ENCODE assay signal across 7 mouse cellular contexts in the genomic region with DNA sequence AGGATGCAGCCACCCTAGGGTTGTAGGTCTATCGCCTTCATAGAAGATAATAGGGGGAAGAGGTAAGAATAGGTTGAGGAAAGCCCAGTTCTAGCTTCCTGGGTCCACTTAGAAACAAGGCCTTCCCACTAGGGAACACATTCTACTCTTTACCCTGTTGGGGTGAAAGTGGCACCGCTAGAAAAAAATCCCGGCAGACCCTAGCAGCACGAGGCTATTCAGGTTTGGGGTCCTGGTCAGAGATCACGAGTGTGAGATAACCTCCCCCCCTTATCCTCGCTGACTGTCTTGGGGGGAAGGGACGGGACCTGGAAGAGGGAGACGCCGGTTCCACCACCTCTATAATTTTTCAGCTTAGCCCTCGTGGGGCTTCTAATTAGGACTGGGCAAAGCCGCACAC. TPM values are rescaled to one million over a fixed set of nuclear protein-coding genes. Genes with fewer than 3 reads are reported as not detected.
DNase-seq lines count a peak whose midpoint lies in the region; ATAC-seq and TF ChIP-seq lines count a peak whose summit lies in the region.

No protein-coding gene starts in this region.

- ATAC-seq in liver, postnatal 0 days = no peak
- ATAC-seq in megakaryocyte, adult 5-6 weeks (ENCODE audit: poor library complexity, severe bottlenecking) = no peak

- no peak for DNase-seq in testis, postnatal 14 days (ENCODE audit: low spot score)
- DNase-seq in hindbrain, embryonic 10.5 days (ENCODE audit: low spot score) = no peak
- DNase-seq in liver, postnatal 0 days = no peak
- no peak for DNase-seq in adrenal gland, postnatal 25 days
- no peak for DNase-seq in layer of hippocampus, postnatal 14 days (ENCODE audit: low spot score in 2 of 2)

- H3K4me3 ChIP-seq in testis, adult 2 months (ENCODE audit: control insufficient read depth, low read depth, low read length) = peak overlapping the region; percentile 83
- H3K4me3 ChIP-seq in hindbrain, embryonic 10.5 days = peak overlapping the region; percentile 61
- H3K4me3 ChIP-seq in liver, postnatal 0 days (ENCODE audit: low read depth, low read length) = 0 out of 2 replicates have a peak overlapping the region, but pooled peaks have one; percentile 50

- no peaks in the 10 kb centered on the region for H3K9me3 ChIP-seq in hindbrain, embryonic 10.5 days
- H3K9me3 ChIP-seq in liver, postnatal 0 days (ENCODE audit: low read length) = no peaks in the 10 kb centered on the region

- no peak overlapping the region for H3K9ac ChIP-seq in liver, postnatal 0 days (replicated peaks)

- no peak for TF ChIP-seq POLR2A in testis, adult 2 months (IDR thresholded peaks at IDR 0.05; ENCODE audit: control insufficient read depth, low read depth, low read length)

- no peak for TF ChIP-seq EP300 in liver, postnatal 0 days (IDR thresholded peaks at IDR 0.05; ENCODE audit: low read depth)

- H3K4me1 ChIP-seq in testis, adult 2 months (ENCODE audit: control insufficient read depth, insufficient read depth, low read length) = peaks cover 35% of the 10 kb centered on the region
- peaks cover 64% of the 10 kb centered on the region for H3K4me1 ChIP-seq in hindbrain, embryonic 10.5 days (replicated peaks)
- peaks cover 28% of the 10 kb centered on the region for H3K4me1 ChIP-seq in liver, postnatal 0 days (ENCODE audit: insufficient read depth)

- WGBS in hindbrain, embryonic 10.5 days = 6% methylated on average over 11 of the region's 11 CpGs
- 17% methylated on average over 10 of the region's 11 CpGs for WGBS in liver, postnatal 0 days (ENCODE audit: insufficient replicate concordance)

- H3K36me3 ChIP-seq in testis, adult 2 months (ENCODE audit: control insufficient read depth, insufficient read depth, low read length) = no peaks in the 10 kb centered on the region
- no peaks in the 10 kb centered on the region for H3K36me3 ChIP-seq in hindbrain, embryonic 10.5 days
- no peaks in the 10 kb centered on the region for H3K36me3 ChIP-seq in liver, postnatal 0 days (replicated peaks; ENCODE audit: insufficient read depth, low read length)

- TF ChIP-seq CTCF in testis, adult 2 months (IDR thresholded peaks at IDR 0.05; ENCODE audit: control insufficient read depth, insufficient read depth, insufficient replicate concordance, low read depth, low read length) = no peak
- TF ChIP-seq CTCF in liver, postnatal 0 days (IDR thresholded peaks at IDR 0.05; ENCODE audit: low read depth) = no peak

- H3K27me3 ChIP-seq in testis, adult 2 months (ENCODE audit: control insufficient read depth, insufficient read depth, low read length) = no peaks in the 10 kb centered on the region
- peaks cover 69% of the 10 kb centered on the region for H3K27me3 ChIP-seq in hindbrain, embryonic 10.5 days (ENCODE audit: insufficient read depth, poor library complexity, severe bottlenecking)
- H3K27me3 ChIP-seq in liver, postnatal 0 days (ENCODE audit: insufficient read depth, low read length) = peaks cover 55% of the 10 kb centered on the region

- no peak overlapping the region for H3K27ac ChIP-seq in testis, adult 2 months (ENCODE audit: control insufficient read depth, insufficient read depth, low read depth, low read length)
- H3K27ac ChIP-seq in hindbrain, embryonic 10.5 days = peak overlapping the region; percentile 90
- H3K27ac ChIP-seq in liver, postnatal 0 days (ENCODE audit: low read depth) = no peak overlapping the region

- H3K4me2 ChIP-seq in liver, postnatal 0 days (ENCODE audit: low read depth, low read length) = peak overlapping the region; percentile 83

RNA-seq across cellular contexts. Expression of a gene that starts 3.2 kb away (rescaled TPM):
- 2.5 and 2.9 TPM in 2 replicates for polyA plus RNA-seq in testis, adult 2 months (2012; rRNA removed)
- 26.9 and 39.1 TPM in 2 replicates for polyA plus RNA-seq in hindbrain, embryonic 10.5 days (2016; fragmentation: Nextera tagmentation; extraction: Ambion mirVana)
- 2.0 and 2.4 TPM in 2 replicates for polyA plus RNA-seq in liver, postnatal 0 days (2015; fragmentation: Nextera tagmentation; extraction: Ambion mirVana)
- total RNA-seq in adrenal gland, postnatal 25 days (2021) = 10.0 and 12.7 TPM in 2 replicates
- 1 to 10 TPM; 6.5 to 7.7 TPM for total RNA-seq in layer of hippocampus, postnatal 14 days (2021)
- total RNA-seq in megakaryocyte, adult 5-6 weeks (2015) = 0.13 TPM in 1 of 2 replicates, not detected in the other
- not detected in 2 replicates for total RNA-seq in megakaryocyte, adult 5-6 weeks (2017)

RNA-seq across cellular contexts. Expression of a gene that starts 14.3 kb away (rescaled TPM):
- polyA plus RNA-seq in testis, adult 2 months (2012; rRNA removed) = 22.5 and 22.6 TPM in 2 replicates
- polyA plus RNA-seq in hindbrain, embryonic 10.5 days (2016; fragmentation: Nextera tagmentation; extraction: Ambion mirVana) = 1.5 and 1.8 TPM in 2 replicates
- 0.79 and 0.96 TPM in 2 replicates for polyA plus RNA-seq in liver, postnatal 0 days (2015; fragmentation: Nextera tagmentation; extraction: Ambion mirVana)
- total RNA-seq in adrenal gland, postnatal 25 days (2021) = 1.3 and 1.4 TPM in 2 replicates
- total RNA-seq in layer of hippocampus, postnatal 14 days (2021) = 100 to 1,000 TPM; 133 to 135 TPM
- not detected in 2 replicates for total RNA-seq in megakaryocyte, adult 5-6 weeks (2015)
- not detected in 2 replicates for total RNA-seq in megakaryocyte, adult 5-6 weeks (2017)

RNA-seq across cellular contexts. Expression of a gene that starts 17.3 kb away (rescaled TPM):
- 134 and 144 TPM in 2 replicates for polyA plus RNA-seq in testis, adult 2 months (2012; rRNA removed)
- 87.1 and 92.0 TPM in 2 replicates for polyA plus RNA-seq in hindbrain, embryonic 10.5 days (2016; fragmentation: Nextera tagmentation; extraction: Ambion mirVana)
- polyA plus RNA-seq in liver, postnatal 0 days (2015; fragmentation: Nextera tagmentation; extraction: Ambion mirVana) = 84.0 and 87.5 TPM in 2 replicates
- 62.7 and 68.2 TPM in 2 replicates for total RNA-seq in adrenal gland, postnatal 25 days (2021)
- 10 to 100 TPM; 25.8 to 28.0 TPM for total RNA-seq in layer of hippocampus, postnatal 14 days (2021)
- 30.6 and 33.4 TPM in 2 replicates for total RNA-seq in megakaryocyte, adult 5-6 weeks (2015)
- 8.5 and 14.1 TPM in 2 replicates for total RNA-seq in megakaryocyte, adult 5-6 weeks (2017)

RNA-seq across cellular contexts. Expression of a gene that starts 20.8 kb away (rescaled TPM):
- polyA plus RNA-seq in testis, adult 2 months (2012; rRNA removed) = 27.1 and 27.5 TPM in 2 replicates
- polyA plus RNA-seq in hindbrain, embryonic 10.5 days (2016; fragmentation: Nextera tagmentation; extraction: Ambion mirVana) = 2.3 and 3.0 TPM in 2 replicates
- 0.21 and 0.36 TPM in 2 replicates for polyA plus RNA-seq in liver, postnatal 0 days (2015; fragmentation: Nextera tagmentation; extraction: Ambion mirVana)
- 5.9 and 6.0 TPM in 2 replicates for total RNA-seq in adrenal gland, postnatal 25 days (2021)
- 10 to 100 TPM; 68.7 to 72.6 TPM for total RNA-seq in layer of hippocampus, postnatal 14 days (2021)
- total RNA-seq in megakaryocyte, adult 5-6 weeks (2015) = 0.30 and 0.65 TPM in 2 replicates
- total RNA-seq in megakaryocyte, adult 5-6 weeks (2017) = 0.15 and 0.98 TPM in 2 replicates

RNA-seq across cellular contexts. Expression of a gene that starts 27.2 kb away (rescaled TPM):
- 42.8 and 43.5 TPM in 2 replicates for polyA plus RNA-seq in testis, adult 2 months (2012; rRNA removed)
- 42.1 and 115 TPM in 2 replicates for polyA plus RNA-seq in hindbrain, embryonic 10.5 days (2016; fragmentation: Nextera tagmentation; extraction: Ambion mirVana)
- polyA plus RNA-seq in liver, postnatal 0 days (2015; fragmentation: Nextera tagmentation; extraction: Ambion mirVana) = 0.15 and 0.18 TPM in 2 replicates
- 1.1 and 2.7 TPM in 2 replicates for total RNA-seq in adrenal gland, postnatal 25 days (2021)
- total RNA-seq in layer of hippocampus, postnatal 14 days (2021) = 100 to 1,000 TPM; 783 to 856 TPM
- total RNA-seq in megakaryocyte, adult 5-6 weeks (2015) = not detected in 2 replicates
- not detected in 2 replicates for total RNA-seq in megakaryocyte, adult 5-6 weeks (2017)

Comparison
In these comparisons a context has a peak if more than half of its experiments do, and no peak if none do; other contexts are left out.
1. RNA of a gene that starts 14.3 kb away (total RNA-seq): 133 to 135 TPM in layer of hippocampus, postnatal 14 days; 1.3 to 1.4 TPM in adrenal gland, postnatal 25 days and not detected in megakaryocyte, adult 5-6 weeks; every median in the first group is over 10 times any median in the second.
2. Peak in every context shown above with its lines, with median percentiles within 50 percentile points of each other: H3K4me3 ChIP-seq.